Mouse (Mus musculus) activated CD4-positive, CD25-positive, alpha-beta regulatory T cell, adult 4 months (primary cell): Measurements from ENCODE around the gene Olfr898. TPM values are rescaled to one million over a fixed set of nuclear protein-coding genes. Genes with fewer than 3 reads are reported as not detected.

Experiments
- ATAC-seq: one replicate; pipeline ENCODE4 v1.8.0; 2017
- polyA plus RNA-seq, 2 experiments: library from polyadenylated mRNA; unstranded; fragments of 100-300 nt; shearing (Covaris generic); gene quantifications; one replicate each; pipeline ENCODE4 v1.2.1; 2017

Olfr898 gene
- not detected for polyA plus RNA-seq

DNA sequence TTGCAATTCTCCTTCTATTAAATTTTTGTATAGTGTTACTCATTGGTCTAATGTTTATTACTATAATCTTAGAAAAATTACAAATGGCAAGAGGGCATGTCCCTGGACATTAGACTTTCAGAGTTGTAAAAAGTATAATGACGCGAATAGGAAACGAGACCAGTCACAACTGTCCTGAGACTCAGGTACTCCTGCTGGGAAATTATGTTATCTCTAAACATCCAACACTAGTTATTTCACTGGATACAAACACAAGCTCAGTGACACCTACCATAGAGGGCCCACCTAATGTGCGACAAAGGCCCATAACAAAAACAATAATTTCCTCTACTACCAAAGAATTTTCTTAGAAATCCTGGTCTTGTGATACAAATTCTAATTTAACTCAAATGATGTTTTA lies at the start of gene Olfr898:
TSS of gene Olfr898 (plus strand) at position 301 of the 400 bp plus-strand sequence.
- ATAC-seq = no peak

DNA sequence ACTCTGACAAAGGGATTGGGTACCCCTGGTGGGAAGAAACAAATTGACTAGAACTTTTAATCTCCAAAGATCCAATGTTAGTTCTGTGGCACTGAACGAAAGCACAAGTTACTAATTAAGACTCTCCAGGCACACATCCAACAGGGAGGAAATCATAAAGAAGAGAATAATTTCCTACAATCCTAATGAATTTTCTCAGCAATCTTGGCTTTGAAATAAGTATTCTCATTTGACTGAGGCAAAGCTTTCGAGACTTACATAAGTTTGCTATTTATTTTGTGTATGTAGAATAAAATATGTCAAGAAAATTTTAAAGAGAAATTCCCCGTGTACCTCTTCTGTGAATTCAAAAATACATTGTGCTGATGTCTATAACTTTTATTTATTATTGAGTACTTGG lies 19.5 kb upstream of the Olfr898 start, which contains the start of gene Olfr25:
TSS of gene Olfr25 (plus strand) at position 301 of the 400 bp plus-strand sequence.
- no peak for ATAC-seq

DNA sequence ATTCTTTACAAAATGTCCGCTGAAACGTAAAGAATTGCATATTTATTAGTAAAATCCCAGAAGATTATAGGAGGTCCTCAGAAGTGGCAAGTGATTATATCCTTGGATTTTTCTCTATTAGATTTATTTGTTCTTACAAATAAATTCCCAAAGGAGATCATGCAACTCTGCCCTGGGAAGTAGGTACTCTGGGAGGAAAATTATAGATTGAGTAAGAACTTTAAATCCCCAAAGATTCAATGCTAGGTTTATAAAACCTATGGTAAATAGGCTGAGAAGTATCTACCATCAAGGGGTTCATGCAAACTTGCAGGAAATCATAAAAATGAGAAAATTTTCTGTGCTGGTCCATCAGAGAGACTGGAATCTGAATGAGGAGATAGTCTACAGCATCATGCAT lies 18.4 kb downstream of the Olfr898 start, which contains the start of gene Olfr250:
TSS of gene Olfr250 (plus strand) at position 301 of the 400 bp plus-strand sequence.
- ATAC-seq = no peak

DNA sequence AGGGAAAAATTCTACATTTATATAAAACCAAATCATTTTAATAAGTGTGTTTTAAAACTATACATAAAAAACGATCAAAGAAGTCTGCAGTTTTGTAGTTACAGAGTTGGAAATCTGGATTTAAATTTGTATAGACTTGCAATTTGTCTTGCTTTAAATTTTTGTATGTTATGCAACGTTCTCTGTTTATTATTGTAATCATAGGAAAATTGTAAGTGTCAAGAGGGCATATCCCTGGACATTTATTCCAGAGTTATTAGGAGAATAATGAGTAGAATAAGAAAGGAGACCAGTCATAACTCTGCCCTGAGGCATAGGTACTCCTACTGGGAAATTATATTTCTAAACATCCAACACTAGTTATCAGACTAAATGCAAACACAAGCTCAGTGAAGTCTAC lies 28.6 kb downstream of the Olfr898 start, which contains the start of gene Olfr251:
TSS of gene Olfr251 (plus strand) at position 301 of the 400 bp plus-strand sequence.
- ATAC-seq = no peak

DNA sequence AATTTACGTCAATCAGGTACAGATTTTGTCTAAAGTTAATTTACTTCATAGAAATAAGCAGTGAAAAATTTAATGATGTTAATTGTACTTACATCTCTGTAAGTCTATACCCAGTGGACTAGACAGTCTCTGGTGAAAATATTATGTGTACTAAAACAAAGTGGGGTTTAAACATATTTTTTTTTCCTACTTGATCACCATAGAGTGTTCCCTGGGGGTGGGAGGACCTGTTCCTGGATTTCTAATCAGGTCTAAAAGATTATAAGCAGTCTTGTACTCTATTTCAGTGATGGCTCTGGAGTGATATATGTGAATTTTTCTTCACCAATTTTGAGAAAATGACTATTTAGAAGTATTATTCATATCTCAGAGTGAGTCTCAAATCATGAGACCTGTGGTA lies 53.2 kb downstream of the Olfr898 start, which contains the start of gene Olfr147:
TSS of gene Olfr147 (plus strand) at position 301 of the 400 bp plus-strand sequence.
- ATAC-seq = no peak

Other genes starting within 250 kb of the Olfr898 start
- gene Olfr888, start 240.3 kb upstream of the Olfr898 start, polyA plus RNA-seq = not detected
- under 1 TPM in 1 of 2 experiments, not detected in 1; 0.05 TPM for gene Olfr889, start 233.2 kb upstream of the Olfr898 start, polyA plus RNA-seq
- under 1 TPM in 1 of 2 experiments, not detected in 1; 0.17 TPM for gene Olfr890, start 205.9 kb upstream of the Olfr898 start, polyA plus RNA-seq
- not detected for gene Olfr891, start 167.6 kb upstream of the Olfr898 start, polyA plus RNA-seq
- gene Olfr893, start 140.0 kb upstream of the Olfr898 start, polyA plus RNA-seq = not detected
- not detected for gene Olfr894, start 130.4 kb upstream of the Olfr898 start, polyA plus RNA-seq
- gene Olfr143, start 95.6 kb upstream of the Olfr898 start, polyA plus RNA-seq = not detected
- not detected for gene Olfr895, start 80.6 kb upstream of the Olfr898 start, polyA plus RNA-seq
- gene Olfr896-ps1, start 57.3 kb upstream of the Olfr898 start, polyA plus RNA-seq = not detected
- not detected for gene Olfr25, start 19.4 kb upstream of the Olfr898 start, polyA plus RNA-seq
- under 1 TPM in 1 of 2 experiments, not detected in 1; 0.19 TPM for gene Olfr250, start 18.5 kb downstream of the Olfr898 start, polyA plus RNA-seq
- gene Olfr251, start 28.7 kb downstream of the Olfr898 start, polyA plus RNA-seq = not detected
- gene Olfr147, start 53.3 kb downstream of the Olfr898 start, polyA plus RNA-seq = not detected
- under 1 TPM in 1 of 2 experiments, not detected in 1; 0.16 TPM for gene Olfr901, start 81.0 kb downstream of the Olfr898 start, polyA plus RNA-seq
- not detected for gene Olfr902, start 99.2 kb downstream of the Olfr898 start, polyA plus RNA-seq
- gene Olfr904, start 114.7 kb downstream of the Olfr898 start, polyA plus RNA-seq = not detected
- gene Olfr905, start 122.7 kb downstream of the Olfr898 start, polyA plus RNA-seq = not detected
- gene Olfr906, start 138.7 kb downstream of the Olfr898 start, polyA plus RNA-seq = not detected
- not detected for gene Olfr907, start 147.4 kb downstream of the Olfr898 start, polyA plus RNA-seq
- gene Olfr911-ps1, start 173.2 kb downstream of the Olfr898 start, polyA plus RNA-seq = under 1 TPM in 1 of 2 experiments, not detected in 1; 0.48 TPM
- gene Olfr910, start 189.4 kb downstream of the Olfr898 start, polyA plus RNA-seq = not detected
- gene Olfr912, start 231.8 kb downstream of the Olfr898 start, polyA plus RNA-seq = under 1 TPM in 1 of 2 experiments, not detected in 1; 0.08 TPM
- gene Olfr913, start 244.3 kb downstream of the Olfr898 start, polyA plus RNA-seq = not detected